Mouse (Mus musculus) lung, embryonic 14.5 days (tissue): Measurements from ENCODE around the gene Ntrk3. TPM values are rescaled to one million over a fixed set of nuclear protein-coding genes. Genes with fewer than 3 reads are reported as not detected.

Experiments used
- ATAC-seq: fragments of 200-750 bp; cut with Nextera tagmentation; 2 replicates; pipeline ENCODE4 v1.8.0; 2017; ENCODE audit warnings: mild to moderate bottlenecking, moderate TSS enrichment, moderate library complexity; ENCODE audit not compliant: insufficient read depth
- DNase-seq: peaks from one replicate; pipeline ENCODE4 v3.0.0-alpha.2; 2015
- H3K27ac ChIP-seq: fragments of 300-500 bp; sonication (generic); 2 replicates; pipeline ENCODE4 v1.5.1; 2014; ENCODE audit warnings: low read depth, mild to moderate bottlenecking, moderate library complexity
- H3K27me3 ChIP-seq: fragments of 300-500 bp; sonication (generic); 2 replicates; pipeline ENCODE4 v1.6.1; 2014; ENCODE audit warnings: low read length, control low read depth; ENCODE audit not compliant: insufficient read depth
- H3K36me3 ChIP-seq: fragments of 300-500 bp; sonication (generic); 2 replicates; pipeline ENCODE4 v1.6.1; 2014; ENCODE audit warnings: control low read depth; ENCODE audit not compliant: insufficient read depth
- H3K4me1 ChIP-seq: fragments of 300-500 bp; sonication (generic); 2 replicates; pipeline ENCODE4 v1.6.1; 2014; ENCODE audit warnings: antibody characterized with exemption, control low read depth; ENCODE audit not compliant: insufficient read depth
- H3K4me2 ChIP-seq: fragments of 300-500 bp; sonication (generic); 2 replicates; pipeline ENCODE4 v1.6.1; 2014; ENCODE audit warnings: mild to moderate bottlenecking
- H3K4me3 ChIP-seq: fragments of 300-500 bp; sonication (generic); 2 replicates; pipeline ENCODE4 v1.5.1; 2014; ENCODE audit warnings: low read depth, low read length
- H3K9ac ChIP-seq: fragments of 300-500 bp; sonication (generic); 2 replicates; pipeline ENCODE4 v1.6.1; 2014
- H3K9me3 ChIP-seq: fragments of 300-500 bp; sonication (generic); 2 replicates; pipeline ENCODE4 v1.6.1; 2016; ENCODE audit warnings: low read depth, low read length, control low read depth
- CTCF ChIP-seq: IDR thresholded peaks from 2 replicates; pipeline ENCODE4 v1.5.1; 2016; ENCODE audit warnings: antibody characterized with exemption, low read depth
- WGBS: fragments of 180-500 bp; shearing (Covaris S2); extraction: QIAGEN DNeasy Blood & Tissue Kit; methylation state at CpG from one replicate; pipeline ENCODE4 v1.1.7; 2014; 5-methylcytosine and 5-hydroxymethylcytosine counted together
- polyA plus RNA-seq: library from polyadenylated mRNA; unstranded; fragments of >200 nt; fragmentation: Nextera tagmentation; extraction: Ambion mirVana; gene quantifications from 2 replicates; pipeline ENCODE4 v1.2.1, GENCODE M21; 2014

The Ntrk3 gene
- polyA plus RNA-seq, 1 experiment from 2014 or later, result 0.36 TPM

GRCm38 (mm10) chr7:78719795-78720460, 17.9 kb downstream of the Ntrk3 start:
- H3K9me3 ChIP-seq, result no peaks in the 10 kb centered on the region
- H3K27me3 ChIP-seq, result no peaks in the 10 kb centered on the region
- DNase-seq, result no peak
- ATAC-seq, result no peak
- H3K9ac ChIP-seq, result no peak overlapping the region
- no peak overlapping the region for H3K4me3 ChIP-seq
- no peak for TF ChIP-seq CTCF
- no peaks in the 10 kb centered on the region for H3K36me3 ChIP-seq
- WGBS, result 74% methylated on average over 7 of the region's 7 CpGs
- no peak overlapping the region for H3K27ac ChIP-seq
- no peaks in the 10 kb centered on the region for H3K4me1 ChIP-seq
- H3K4me2 ChIP-seq, result no peak overlapping the region

- H3K4me1 ChIP-seq, result no peaks in the 10 kb centered on the region
- H3K27ac ChIP-seq, result no peak overlapping the region
- 58% methylated on average over 5 of the region's 5 CpGs for WGBS
- H3K4me3 ChIP-seq, result no peak overlapping the region
- ATAC-seq (no peak), DNase-seq (peak; percentile 6)
- H3K36me3 ChIP-seq, result no peaks in the 10 kb centered on the region
- H3K27me3 ChIP-seq, result no peaks in the 10 kb centered on the region
- no peak overlapping the region for H3K9ac ChIP-seq
- H3K4me2 ChIP-seq, result no peak overlapping the region
- TF ChIP-seq CTCF, result no peak
- H3K9me3 ChIP-seq, result no peaks in the 10 kb centered on the region
Measured at GRCm38 (mm10) chr7:78719117-78719516, 18.7 kb downstream of the Ntrk3 start.

- H3K36me3 ChIP-seq, result no peaks in the 10 kb centered on the region
- H3K9me3 ChIP-seq, result no peaks in the 10 kb centered on the region
- 42% methylated on average over 8 of the region's 8 CpGs for WGBS
- H3K4me1 ChIP-seq, result no peaks in the 10 kb centered on the region
- no peak overlapping the region for H3K9ac ChIP-seq
- H3K27me3 ChIP-seq, result no peaks in the 10 kb centered on the region
- peak; percentile 24 for DNase-seq
- TF ChIP-seq CTCF, result no peak
- no peak overlapping the region for H3K4me3 ChIP-seq
- no peak overlapping the region for H3K4me2 ChIP-seq
- no peak for ATAC-seq
- H3K27ac ChIP-seq, result no peak overlapping the region
Measured at GRCm38 (mm10) chr7:78718191-78718609, 19.6 kb downstream of the Ntrk3 start.

GRCm38 (mm10) chr7:78707708-78708107, 30.1 kb downstream of the Ntrk3 start:
- DNase-seq (no peak), ATAC-seq (no peak)
- Histone ChIP-seq H3K27me3 (no peaks in the 10 kb centered on the region), H3K4me3 (no peak overlapping the region), H3K27ac (no peak overlapping the region), H3K36me3 (no peaks in the 10 kb centered on the region), H3K9me3 (no peaks in the 10 kb centered on the region), H3K9ac (no peak overlapping the region), H3K4me1 (no peaks in the 10 kb centered on the region), H3K4me2 (no peak overlapping the region)
- no peak for TF ChIP-seq CTCF
- 63% methylated on average over 7 of the region's 7 CpGs for WGBS

- H3K27me3 ChIP-seq, result no peaks in the 10 kb centered on the region
- DNase-seq, result no peak
- H3K4me3 ChIP-seq, result no peak overlapping the region
- no peak overlapping the region for H3K9ac ChIP-seq
- no peak overlapping the region for H3K27ac ChIP-seq
- no peaks in the 10 kb centered on the region for H3K36me3 ChIP-seq
- no peaks in the 10 kb centered on the region for H3K4me1 ChIP-seq
- no peak overlapping the region for H3K4me2 ChIP-seq
- no peaks in the 10 kb centered on the region for H3K9me3 ChIP-seq
- no peak for ATAC-seq
- WGBS, result 77% methylated on average over 3 of the region's 3 CpGs
- no peak for TF ChIP-seq CTCF
Measured at GRCm38 (mm10) chr7:78707122-78707521, 30.7 kb downstream of the Ntrk3 start.

- H3K4me2 ChIP-seq, result no peak overlapping the region
- 36% methylated on average over 6 of the region's 6 CpGs for WGBS
Measured at GRCm38 (mm10) chr7:78702676-78703075, 35.1 kb downstream of the Ntrk3 start.

GRCm38 (mm10) chr7:78695200-78695599, 42.6 kb downstream of the Ntrk3 start:
- TF ChIP-seq CTCF, result no peak
- no peak overlapping the region for H3K4me3 ChIP-seq
- no peak overlapping the region for H3K4me2 ChIP-seq
- WGBS, result 71% methylated on average over 3 of the region's 3 CpGs
- no peaks in the 10 kb centered on the region for H3K9me3 ChIP-seq
- DNase-seq (no peak), ATAC-seq (no peak)
- H3K4me1 ChIP-seq, result no peaks in the 10 kb centered on the region
- no peaks in the 10 kb centered on the region for H3K36me3 ChIP-seq
- no peaks in the 10 kb centered on the region for H3K27me3 ChIP-seq
- H3K27ac ChIP-seq, result no peak overlapping the region
- no peak overlapping the region for H3K9ac ChIP-seq

More at GRCm38 (mm10) chr7:78702676-78703075, 35.1 kb downstream of the Ntrk3 start:
- Histone ChIP-seq H3K9me3 (no peaks in the 10 kb centered on the region), H3K4me3 (no peak overlapping the region), H3K27me3 (no peaks in the 10 kb centered on the region), H3K36me3 (no peaks in the 10 kb centered on the region), H3K9ac (no peak overlapping the region), H3K27ac (no peak overlapping the region), H3K4me1 (no peaks in the 10 kb centered on the region)
- no peak for TF ChIP-seq CTCF
- ATAC-seq, result no peak
- no peak for DNase-seq
